Mouse (Mus musculus): ENCODE results near the gene 1700025G04Rik.

1700025G04Rik gene

GRCm38 (mm10) chr1:152076222-152076845 lies 13.6 kb downstream of the 1700025G04Rik start:
- no peak for DNase-seq (ENCODE audit: low read depth, low spot score)

- no peak for DNase-seq (ENCODE audit: low read depth, low spot score)
Measured at GRCm38 (mm10) chr1:152075725-152076124, 14.2 kb downstream of the 1700025G04Rik start.

- peak; percentile 28 for DNase-seq (ENCODE audit: low read depth, low spot score)
Measured at GRCm38 (mm10) chr1:152070441-152070840, 19.5 kb downstream of the 1700025G04Rik start.

- DNase-seq (ENCODE audit: low read depth, low spot score): no peak
Measured at GRCm38 (mm10) chr1:152069745-152070144, 20.2 kb downstream of the 1700025G04Rik start.

- DNase-seq (ENCODE audit: low read depth, low spot score): no peak
Measured at GRCm38 (mm10) chr1:152067919-152068318, 22.0 kb downstream of the 1700025G04Rik start.

- no peak for DNase-seq (ENCODE audit: low read depth, low spot score)
Measured at GRCm38 (mm10) chr1:152065527-152065926, 24.4 kb downstream of the 1700025G04Rik start.

- no peak for DNase-seq (ENCODE audit: low read depth, low spot score)
Measured at GRCm38 (mm10) chr1:152063357-152064145, 26.4 kb downstream of the 1700025G04Rik start.

- DNase-seq (ENCODE audit: low read depth, low spot score): no peak
Measured at GRCm38 (mm10) chr1:152061745-152062144, 28.2 kb downstream of the 1700025G04Rik start.

- no peak for DNase-seq (ENCODE audit: low read depth, low spot score)
Measured at GRCm38 (mm10) chr1:152060265-152060664, 29.7 kb downstream of the 1700025G04Rik start.

GRCm38 (mm10) chr1:152058776-152059175 lies 31.1 kb downstream of the 1700025G04Rik start:
- no peak for DNase-seq (ENCODE audit: low read depth, low spot score)

GRCm38 (mm10) chr1:152053112-152053511 lies 36.8 kb downstream of the 1700025G04Rik start:
- no peak for DNase-seq (ENCODE audit: low read depth, low spot score)

- DNase-seq (ENCODE audit: low read depth, low spot score): no peak
Measured at GRCm38 (mm10) chr1:152051858-152052257, 38.1 kb downstream of the 1700025G04Rik start.

GRCm38 (mm10) chr1:152050037-152050436 lies 39.9 kb downstream of the 1700025G04Rik start:
- DNase-seq (ENCODE audit: low read depth, low spot score): no peak

GRCm38 (mm10) chr1:152048291-152048690 lies 41.6 kb downstream of the 1700025G04Rik start:
- no peak for DNase-seq (ENCODE audit: low read depth, low spot score)

GRCm38 (mm10) chr1:152047416-152047815 lies 42.5 kb downstream of the 1700025G04Rik start:
- no peak for DNase-seq (ENCODE audit: low read depth, low spot score)

- no peak for DNase-seq (ENCODE audit: low read depth, low spot score)
Measured at GRCm38 (mm10) chr1:152043453-152043852, 46.5 kb downstream of the 1700025G04Rik start.

- no peak for DNase-seq (ENCODE audit: low read depth, low spot score)
Measured at GRCm38 (mm10) chr1:152042409-152042808, 47.5 kb downstream of the 1700025G04Rik start.

- no peak for DNase-seq (ENCODE audit: low read depth, low spot score)
Measured at GRCm38 (mm10) chr1:152041005-152041404, 48.9 kb downstream of the 1700025G04Rik start.

- DNase-seq (ENCODE audit: low read depth, low spot score): no peak
Measured at GRCm38 (mm10) chr1:152040053-152040452, 49.9 kb downstream of the 1700025G04Rik start.

- DNase-seq (ENCODE audit: low read depth, low spot score): no peak
Measured at GRCm38 (mm10) chr1:152039588-152039987, 50.3 kb downstream of the 1700025G04Rik start.

GRCm38 (mm10) chr1:152038086-152038485 lies 51.8 kb downstream of the 1700025G04Rik start:
- DNase-seq (ENCODE audit: low read depth, low spot score): no peak

GRCm38 (mm10) chr1:152037589-152037988 lies 52.3 kb downstream of the 1700025G04Rik start:
- DNase-seq (ENCODE audit: low read depth, low spot score): no peak

- no peak for DNase-seq (ENCODE audit: low read depth, low spot score)
Measured at GRCm38 (mm10) chr1:152034766-152035165, 55.2 kb downstream of the 1700025G04Rik start.
